Mouse (Mus musculus) megakaryocyte, embryonic 14.5 days (primary cell): Measurements from ENCODE around the gene Gria3. TPM values are rescaled to one million over a fixed set of nuclear protein-coding genes. Genes with fewer than 3 reads are reported as not detected.

Experiments used
- H3K27me3 ChIP-seq: replicated peaks from 2 replicates; pipeline ENCODE3; 2012; ENCODE audit warnings: inconsistent platforms
- H3K36me3 ChIP-seq: replicated peaks from 2 replicates; pipeline ENCODE3; 2012; ENCODE audit warnings: low read length, inconsistent platforms, mixed read lengths
- H3K4me1 ChIP-seq: 2 replicates; pipeline ENCODE4 v1.6.1; 2012; ENCODE audit warnings: inconsistent platforms
- H3K4me3 ChIP-seq: replicated peaks from 2 replicates; pipeline ENCODE3; 2012; ENCODE audit warnings: moderate library complexity, mild to moderate bottlenecking, inconsistent platforms
- H3K9me3 ChIP-seq: 2 replicates; pipeline ENCODE4 v1.6.1; 2012; ENCODE audit warnings: inconsistent platforms
- FLI1 ChIP-seq: IDR thresholded peaks from 2 replicates; pipeline ENCODE4 v1.6.1; 2012; ENCODE audit warnings: low read length, inconsistent platforms, mixed read lengths
- GATA1 ChIP-seq: IDR thresholded peaks from 3 replicates; pipeline ENCODE4 v1.6.1; 2012; ENCODE audit warnings: mixed read lengths, low read length, inconsistent platforms, borderline replicate concordance
- polyA plus RNA-seq: library from polyadenylated mRNA; stranded (reverse); fragments of >175 nt; gene quantifications from 2 replicates; pipeline ENCODE4 v1.2.3, GENCODE M21; 2012; ENCODE audit warnings: low replicate concordance; ENCODE audit not compliant: insufficient read depth

Gria3 gene
- polyA plus RNA-seq, 1 experiment: 0.20 TPM

DNA sequence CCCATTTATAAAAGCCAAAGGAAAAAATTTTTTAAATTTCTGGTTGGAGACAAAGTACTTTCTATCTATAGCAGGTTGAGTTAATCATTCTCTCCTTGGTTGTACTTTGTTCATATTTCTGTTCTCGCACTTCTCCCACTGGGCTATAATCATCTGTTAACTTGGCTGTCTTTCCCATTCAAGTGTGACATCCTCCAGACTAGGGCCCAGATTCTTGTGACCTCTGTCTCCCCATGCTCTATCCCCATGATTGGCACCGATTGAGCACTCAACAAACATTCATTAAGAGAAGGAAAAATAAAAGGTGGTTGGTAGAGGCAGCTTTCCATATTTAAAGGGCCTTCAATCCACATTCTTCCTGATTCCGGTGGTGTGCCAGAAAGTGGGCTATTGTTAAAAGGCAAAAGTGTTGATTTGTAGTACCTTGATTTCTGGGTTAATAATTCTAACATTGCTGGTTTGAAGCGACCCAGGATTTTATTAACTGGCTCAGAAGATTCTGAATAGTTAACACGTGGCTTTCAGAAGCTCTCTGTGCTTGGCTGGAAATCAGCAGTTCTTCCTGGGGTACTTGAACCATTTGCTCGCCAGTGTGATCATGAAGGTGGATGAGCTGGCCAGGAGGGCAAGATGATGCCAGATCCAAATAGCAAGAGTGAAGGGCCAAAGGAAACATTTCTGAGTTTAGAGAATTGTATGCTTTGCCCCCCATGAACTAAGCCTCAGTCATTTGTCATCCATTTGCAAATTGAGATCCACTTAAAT is 161.8 kb downstream of the Gria3 start:
- no peaks in the 10 kb centered on the region for H3K9me3 ChIP-seq
- H3K36me3 ChIP-seq: no peaks in the 10 kb centered on the region
- no peaks in the 10 kb centered on the region for H3K4me1 ChIP-seq
- peaks cover 4% of the 10 kb centered on the region for H3K27me3 ChIP-seq
- no peak for TF ChIP-seq GATA1
- TF ChIP-seq FLI1: no peak
- no peak overlapping the region for H3K4me3 ChIP-seq

- Histone ChIP-seq H3K27me3 (peaks cover 4% of the 10 kb centered on the region), H3K9me3 (no peaks in the 10 kb centered on the region), H3K4me1 (no peaks in the 10 kb centered on the region), H3K36me3 (no peaks in the 10 kb centered on the region), H3K4me3 (no peak overlapping the region)
- TF ChIP-seq GATA1 (no peak), FLI1 (no peak)
Measured at GRCm38 (mm10) chrX:41564898-41565297, 164.2 kb downstream of the Gria3 start.

DNA sequence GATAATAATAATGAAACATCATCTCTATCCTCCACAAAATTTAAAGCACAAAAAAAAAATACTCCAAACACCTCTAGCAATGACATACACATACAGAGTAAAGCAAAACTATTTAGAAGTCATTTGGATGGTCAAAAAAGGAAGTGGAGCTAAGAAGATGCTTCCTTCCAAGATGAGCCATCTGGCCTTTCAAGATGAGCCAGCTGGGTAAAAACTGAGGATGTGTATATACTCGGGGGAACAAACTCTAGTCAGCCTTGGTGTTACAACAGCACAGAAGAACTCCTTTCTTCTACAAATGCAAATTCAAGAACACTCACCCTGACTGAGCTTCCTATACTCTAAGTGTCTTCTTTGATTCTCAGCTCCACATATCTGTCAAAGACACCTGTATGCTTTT is 172.4 kb downstream of the Gria3 start:
- no peaks in the 10 kb centered on the region for H3K4me1 ChIP-seq

GRCm38 (mm10) chrX:41578797-41579196 is 178.1 kb downstream of the Gria3 start:
- no peaks in the 10 kb centered on the region for H3K4me1 ChIP-seq
- no peak for TF ChIP-seq GATA1
- no peak for TF ChIP-seq FLI1
- H3K9me3 ChIP-seq: no peaks in the 10 kb centered on the region
- H3K27me3 ChIP-seq: peaks cover 4% of the 10 kb centered on the region
- H3K36me3 ChIP-seq: no peaks in the 10 kb centered on the region
- no peak overlapping the region for H3K4me3 ChIP-seq

More for the DNA sequence above, 172.4 kb downstream of the Gria3 start:
- H3K9me3 ChIP-seq: no peaks in the 10 kb centered on the region
- H3K36me3 ChIP-seq: no peaks in the 10 kb centered on the region
- H3K4me3 ChIP-seq: no peak overlapping the region
- TF ChIP-seq FLI1: no peak
- no peak for TF ChIP-seq GATA1
- peaks cover 4% of the 10 kb centered on the region for H3K27me3 ChIP-seq

GRCm38 (mm10) chrX:41587692-41588091 is 187.0 kb downstream of the Gria3 start:
- TF ChIP-seq FLI1 (no peak), GATA1 (no peak)
- Histone ChIP-seq H3K4me1 (no peaks in the 10 kb centered on the region), H3K9me3 (no peaks in the 10 kb centered on the region), H3K4me3 (no peak overlapping the region), H3K27me3 (peaks cover 2% of the 10 kb centered on the region), H3K36me3 (no peaks in the 10 kb centered on the region)

DNA sequence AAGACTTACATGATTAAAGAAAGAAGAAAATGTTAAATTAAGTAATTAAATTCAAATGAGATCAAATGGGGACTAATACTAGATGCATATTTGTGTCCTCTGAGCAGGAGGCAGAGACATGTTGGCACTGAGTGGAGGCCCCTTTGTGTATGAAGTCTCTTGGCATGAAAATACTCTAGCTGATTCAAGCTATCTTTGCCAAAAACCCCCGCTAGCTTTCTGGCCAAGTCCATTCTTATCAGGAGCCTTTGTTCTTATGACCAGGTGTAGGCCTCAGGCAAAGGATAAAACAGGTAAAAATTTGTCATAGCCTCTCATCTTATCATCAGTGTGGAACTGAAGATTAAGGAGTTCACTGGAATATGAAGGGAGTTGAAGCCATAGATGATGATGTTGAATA is 206.5 kb downstream of the Gria3 start:
- H3K4me1 ChIP-seq: no peaks in the 10 kb centered on the region
- H3K27me3 ChIP-seq: peaks cover 4% of the 10 kb centered on the region
- TF ChIP-seq GATA1: no peak
- TF ChIP-seq FLI1: no peak
- no peaks in the 10 kb centered on the region for H3K36me3 ChIP-seq
- no peak overlapping the region for H3K4me3 ChIP-seq
- no peaks in the 10 kb centered on the region for H3K9me3 ChIP-seq

GRCm38 (mm10) chrX:41614920-41615319 is 214.3 kb downstream of the Gria3 start:
- Histone ChIP-seq H3K4me3 (no peak overlapping the region), H3K36me3 (no peaks in the 10 kb centered on the region), H3K27me3 (peaks cover 3% of the 10 kb centered on the region), H3K9me3 (no peaks in the 10 kb centered on the region), H3K4me1 (no peaks in the 10 kb centered on the region)
- TF ChIP-seq GATA1 (no peak), FLI1 (no peak)

GRCm38 (mm10) chrX:41616928-41617327 is 216.3 kb downstream of the Gria3 start:
- no peak for TF ChIP-seq GATA1
- TF ChIP-seq FLI1: no peak
- Histone ChIP-seq H3K9me3 (no peaks in the 10 kb centered on the region), H3K36me3 (no peaks in the 10 kb centered on the region), H3K4me3 (no peak overlapping the region), H3K27me3 (peaks cover 3% of the 10 kb centered on the region), H3K4me1 (no peaks in the 10 kb centered on the region)

- no peaks in the 10 kb centered on the region for H3K4me1 ChIP-seq
- no peaks in the 10 kb centered on the region for H3K9me3 ChIP-seq
- no peaks in the 10 kb centered on the region for H3K36me3 ChIP-seq
- TF ChIP-seq FLI1 (no peak), GATA1 (no peak)
- no peak overlapping the region for H3K4me3 ChIP-seq
- H3K27me3 ChIP-seq: peaks cover 3% of the 10 kb centered on the region
Measured at GRCm38 (mm10) chrX:41618396-41618795, 217.7 kb downstream of the Gria3 start.

DNA sequence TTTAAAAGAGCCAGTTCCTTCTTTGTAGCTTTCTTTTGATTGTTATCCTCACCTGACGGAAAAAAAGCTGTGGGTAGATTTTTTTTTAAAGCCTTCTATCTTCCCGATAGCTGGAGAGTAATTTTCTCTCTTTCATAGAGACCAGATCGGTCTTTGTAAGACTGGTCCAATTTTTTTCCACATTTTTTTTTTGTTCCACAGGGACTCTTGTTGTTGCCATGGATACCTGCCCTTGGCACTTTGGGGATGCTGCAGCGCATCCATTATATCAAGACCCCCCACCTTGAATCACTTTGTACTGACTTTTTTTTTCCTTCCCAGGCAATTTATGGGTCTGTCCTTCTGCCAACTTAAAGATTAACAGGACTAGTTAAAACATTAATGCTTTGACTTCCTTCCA is 232.9 kb downstream of the Gria3 start:
- no peaks in the 10 kb centered on the region for H3K36me3 ChIP-seq
- H3K27me3 ChIP-seq: no peaks in the 10 kb centered on the region
- no peak overlapping the region for H3K4me3 ChIP-seq
- TF ChIP-seq FLI1 (no peak), GATA1 (no peak)
- peaks cover 4% of the 10 kb centered on the region; the same call in 1 of the 2 replicates for H3K9me3 ChIP-seq
- no peaks in the 10 kb centered on the region for H3K4me1 ChIP-seq

DNA sequence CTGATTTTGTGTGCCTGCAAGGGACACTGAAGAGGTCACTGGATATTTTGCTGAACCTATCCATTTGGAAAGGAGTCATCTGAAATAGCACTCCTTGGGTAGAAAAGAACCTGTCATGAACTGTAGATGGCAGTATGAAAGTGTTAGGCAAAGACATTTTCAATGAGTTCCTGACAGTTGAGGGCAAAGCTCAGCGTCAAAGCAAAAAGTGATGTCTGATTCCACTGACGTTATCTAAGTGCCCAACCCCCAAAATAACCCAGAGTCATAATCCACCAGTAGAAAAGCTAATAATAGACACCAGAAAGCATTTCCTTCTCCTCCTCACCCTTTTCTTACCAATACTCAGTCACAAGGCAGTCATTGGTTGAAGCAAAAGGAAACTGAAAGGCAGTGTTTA is 244.3 kb downstream of the Gria3 start:
- Histone ChIP-seq H3K4me3 (no peak overlapping the region), H3K27me3 (no peaks in the 10 kb centered on the region), H3K9me3 (no peaks in the 10 kb centered on the region), H3K4me1 (no peaks in the 10 kb centered on the region), H3K36me3 (no peaks in the 10 kb centered on the region)
- TF ChIP-seq GATA1 (no peak), FLI1 (no peak)

GRCm38 (mm10) chrX:41657791-41658190 is 257.1 kb downstream of the Gria3 start:
- Histone ChIP-seq H3K9me3 (no peaks in the 10 kb centered on the region), H3K27me3 (no peaks in the 10 kb centered on the region), H3K4me3 (no peak overlapping the region), H3K4me1 (no peaks in the 10 kb centered on the region), H3K36me3 (no peaks in the 10 kb centered on the region)
- TF ChIP-seq GATA1: no peak
- no peak for TF ChIP-seq FLI1
